Mouse (Mus musculus) kidney, postnatal 4 days (tissue): ENCODE data around the gene Acadsb.

Source experiments
- DNase-seq, 2 experiments: peaks; one replicate each; pipeline ENCODE4 v3.0.0; 2021; ENCODE audit warnings: mixed read lengths in 2 of 2

The Acadsb gene

GRCm38 (mm10) chr7:131465735-131466134 is 55.3 kb downstream of the Acadsb start:
- DNase-seq, result no peak

GRCm38 (mm10) chr7:131467312-131467711 is 56.9 kb downstream of the Acadsb start:
- DNase-seq, result no peak

GRCm38 (mm10) chr7:131469506-131469905 is 59.1 kb downstream of the Acadsb start:
- no peak for DNase-seq

GRCm38 (mm10) chr7:131471551-131471950 is 61.1 kb downstream of the Acadsb start:
- no peak for DNase-seq

GRCm38 (mm10) chr7:131477140-131477539 is 66.7 kb downstream of the Acadsb start:
- DNase-seq, result no peak

- DNase-seq, result no peak
Observed at GRCm38 (mm10) chr7:131478403-131478802, 68.0 kb downstream of the Acadsb start.
